Mouse (Mus musculus) thymus, postnatal 10 days (tissue): ENCODE data around the gene Tstd3.
A peak's percentile ranks its signal among the peaks of the same experiment; 100 is the strongest.
"Not testable (repeated sequence)": the region's sequence is repeated elsewhere in the genome, so short reads cannot be mapped to it uniquely, and the experiment has no call there.

Experiments used
- DNase-seq, 2 experiments: peaks; one replicate each; pipeline ENCODE4 v3.0.0; 2021; ENCODE audit warnings: low spot score in 2 of 2

The Tstd3 gene

DNA sequence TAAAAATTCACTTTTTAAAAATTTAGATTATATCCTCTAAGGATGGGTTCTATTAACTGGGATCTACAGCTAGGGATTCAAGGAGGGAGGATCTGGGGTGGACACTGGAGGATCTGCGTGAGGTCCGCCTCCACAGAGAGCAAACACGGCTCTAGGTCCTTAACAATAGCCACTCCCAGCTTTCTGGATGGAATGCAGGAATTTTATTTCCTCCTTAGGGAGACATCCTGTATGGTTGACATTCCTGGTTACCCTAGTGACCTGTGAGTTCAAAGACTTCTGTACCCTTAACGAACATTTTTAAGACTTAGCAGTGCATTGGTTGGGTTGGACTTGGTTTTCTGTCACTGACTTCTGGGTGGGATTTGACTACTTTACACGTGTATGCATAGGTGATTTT is 21.3 kb downstream of the Tstd3 start:
- no peak for DNase-seq

DNA sequence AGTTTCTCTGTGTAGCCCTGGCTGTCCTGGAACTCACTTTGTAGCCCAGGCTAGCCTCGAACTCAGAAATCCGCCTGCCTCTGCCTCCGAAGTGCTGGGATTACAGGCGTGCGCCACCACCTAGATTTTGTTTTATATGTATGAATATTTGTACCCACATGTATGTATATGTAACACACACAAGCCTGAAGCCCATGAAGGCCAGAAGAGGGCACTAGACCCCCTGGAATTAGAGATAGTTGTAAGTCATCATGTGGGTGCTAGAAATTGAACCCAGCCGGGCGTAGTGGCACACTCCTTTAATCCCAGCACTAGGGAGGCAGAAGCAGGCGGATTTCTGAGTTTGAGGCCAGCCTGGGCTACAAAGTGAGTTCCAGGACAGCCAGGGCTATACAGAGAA is 22.9 kb downstream of the Tstd3 start:
- DNase-seq = not testable (repeated sequence)

DNA sequence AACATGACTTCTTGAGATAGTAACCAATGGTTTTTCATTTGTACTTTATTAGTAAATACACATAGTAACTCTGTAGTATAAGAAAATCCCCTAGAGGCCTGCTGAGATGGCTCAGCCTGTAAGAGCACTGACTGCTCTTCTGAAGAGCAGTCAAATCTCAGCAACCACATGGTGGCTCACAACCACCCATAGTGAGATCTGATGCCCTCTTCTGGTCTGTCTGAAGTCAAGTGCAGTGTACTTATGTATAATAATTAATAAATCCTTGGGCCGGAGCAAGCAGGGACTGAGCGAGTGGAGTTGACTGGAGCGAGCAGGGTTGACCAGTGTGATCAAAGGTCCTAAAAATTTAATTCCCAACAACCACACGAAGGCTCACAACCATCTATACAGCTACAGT is 27.8 kb downstream of the Tstd3 start:
- no peak for DNase-seq

DNA sequence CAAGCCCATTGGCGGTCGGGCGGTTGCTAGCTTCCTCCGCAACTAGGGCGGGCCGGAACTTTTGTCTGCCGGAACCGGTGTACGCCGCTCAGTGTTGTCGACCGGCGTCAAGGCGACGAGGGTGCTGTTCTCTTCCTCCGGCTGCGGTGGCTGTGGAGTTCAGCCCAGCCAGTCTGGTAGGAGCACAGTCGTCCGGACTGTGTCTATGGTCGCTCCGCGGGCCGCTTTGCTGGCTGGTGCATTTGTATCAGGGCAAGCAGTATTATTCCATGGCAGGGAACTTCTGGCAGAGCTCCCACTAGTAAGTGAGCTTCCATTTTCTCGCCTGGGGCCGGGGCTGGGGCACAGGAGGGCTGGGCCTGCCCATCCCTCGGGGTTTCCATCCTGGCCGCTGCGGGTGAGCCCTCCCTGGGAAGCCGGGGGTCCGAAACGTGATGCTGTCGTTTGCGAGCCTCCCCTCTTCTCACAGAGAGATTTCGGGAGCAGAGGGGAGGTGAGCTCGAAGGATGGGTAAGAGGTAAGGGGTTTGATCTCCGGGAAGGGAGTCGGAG is 39.3 kb downstream of the Tstd3 start, which contains the start of gene Ccnc:
Gene Ccnc (plus strand): TSS at position 87 of the 551 bp plus-strand sequence.
- peak; percentile 80 to 88 for DNase-seq

DNA sequence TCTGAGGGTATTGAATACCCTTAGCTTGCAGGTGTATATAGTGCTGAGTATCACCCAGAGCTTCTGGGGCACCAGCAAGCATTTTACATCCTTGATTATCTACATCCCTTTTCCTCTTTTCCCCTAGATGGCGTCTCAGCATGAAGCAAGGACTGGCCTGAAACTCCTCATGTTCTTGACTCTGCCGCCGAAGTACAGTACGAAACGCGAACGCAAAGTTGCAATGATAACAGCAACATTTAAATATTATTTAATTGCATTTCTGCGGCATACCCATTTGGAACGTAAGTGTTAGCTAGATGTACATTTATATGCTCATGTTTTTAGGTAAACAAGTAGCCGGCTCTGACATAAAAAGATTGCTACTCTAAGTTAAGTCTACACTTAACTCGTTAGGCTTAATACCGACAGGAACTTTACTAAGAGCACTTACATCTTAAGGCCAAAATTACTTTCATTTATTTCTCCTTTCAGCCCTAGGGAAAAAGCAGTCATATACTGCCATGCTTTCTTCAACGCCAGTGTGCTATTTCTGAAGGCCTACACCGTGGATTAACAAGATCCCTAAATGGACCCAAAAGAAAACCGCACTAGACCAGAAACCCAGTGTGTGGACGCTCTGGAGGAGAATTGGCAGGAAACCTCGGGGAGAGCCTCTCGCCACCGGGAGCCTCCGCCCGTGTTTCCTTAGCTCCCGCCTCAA is 39.9 kb downstream of the Tstd3 start:
- peak; percentile 4 to 39 for DNase-seq

DNA sequence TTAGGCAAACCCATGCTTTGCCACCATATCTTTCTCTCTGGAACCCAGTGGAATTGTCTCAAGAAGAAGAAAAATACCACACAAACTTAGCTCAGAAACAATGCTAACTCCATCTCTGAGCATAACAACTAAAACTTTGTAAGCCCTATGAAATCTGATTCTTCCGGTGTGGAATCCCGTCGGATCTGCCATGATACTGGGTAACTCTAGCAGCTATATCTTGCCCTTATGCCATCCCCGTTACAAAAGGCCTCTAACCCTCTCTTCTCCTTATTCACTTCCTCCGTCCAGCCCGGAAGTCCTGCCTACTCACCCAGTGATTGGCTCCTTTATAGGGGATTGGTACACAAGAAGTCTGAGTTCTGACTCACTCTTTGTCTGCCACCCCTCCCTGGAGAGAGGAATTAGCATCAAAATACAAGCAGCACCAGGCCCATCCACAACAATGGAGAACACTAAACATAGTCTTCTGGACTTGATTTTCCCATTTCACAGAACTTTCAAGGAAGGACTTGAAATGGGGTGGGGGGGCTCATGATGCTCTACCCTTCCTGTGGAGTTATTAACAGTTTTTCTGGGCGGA is 44.2 kb downstream of the Tstd3 start:
- no peak for DNase-seq

DNA sequence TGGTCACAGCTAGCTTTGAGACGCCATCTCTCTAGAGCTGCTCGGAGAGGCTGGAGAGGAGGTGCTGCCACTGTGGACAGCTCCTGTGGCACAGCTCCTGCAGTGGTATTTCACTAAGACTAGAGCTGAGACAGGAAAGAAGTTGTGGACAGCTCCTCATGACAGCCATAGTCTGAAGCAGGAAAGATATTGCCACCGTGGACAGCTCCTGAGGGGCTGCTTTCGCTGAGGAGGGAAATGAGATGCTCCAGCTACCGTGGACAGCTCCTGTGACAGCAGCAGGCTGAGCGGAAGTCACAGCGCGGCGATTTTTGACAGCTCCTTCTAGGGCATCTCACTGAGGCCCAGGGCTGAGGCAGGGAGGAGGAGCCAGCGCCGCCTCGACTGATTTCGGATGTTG is 54.9 kb downstream of the Tstd3 start:
- DNase-seq = peak; percentile 35 to 66
